Mouse (Mus musculus): ENCODE data around the gene Gm28490.
"Not testable (repeated sequence)": the region's sequence is repeated elsewhere in the genome, so short reads cannot be mapped to it uniquely, and the experiment has no call there.

Gene Gm28490

GRCm38 (mm10) chrY:31634656-31635055, at the start of gene Gm28490:
Gene Gm28490, minus strand, starts transcription at chrY:31634756.
- not testable (repeated sequence) for DNase-seq
